Mouse (Mus musculus) small intestine, adult 2 months (tissue): ENCODE data around the gene Nadk2. TPM values are rescaled to one million over a fixed set of nuclear protein-coding genes. Genes with fewer than 3 reads are reported as not detected.

Experiments used
- H3K27ac ChIP-seq: fragments of 200-500 bp; 2 replicates; pipeline ENCODE4 v1.5.1; 2012; ENCODE audit warnings: low read depth, low read length, control low read depth, inconsistent platforms; ENCODE audit not compliant: insufficient read depth
- H3K27me3 ChIP-seq: fragments of 200-500 bp; 2 replicates; pipeline ENCODE4 v1.6.1; 2012; ENCODE audit warnings: mild to moderate bottlenecking, moderate library complexity, low read length, inconsistent platforms; ENCODE audit not compliant: control insufficient read depth, insufficient read depth
- H3K36me3 ChIP-seq: fragments of 200-500 bp; 2 replicates; pipeline ENCODE4 v1.6.1; 2012; ENCODE audit warnings: mild to moderate bottlenecking, low read length, control low read depth, inconsistent platforms; ENCODE audit not compliant: control insufficient read depth, insufficient read depth
- H3K4me1 ChIP-seq: fragments of 200-500 bp; 2 replicates; pipeline ENCODE4 v1.6.1; 2012; ENCODE audit warnings: low read length, inconsistent platforms, mixed read lengths; ENCODE audit not compliant: control insufficient read depth, insufficient read depth, insufficient read length
- H3K4me3 ChIP-seq: fragments of 200-500 bp; 2 replicates; pipeline ENCODE4 v1.5.1; 2012; ENCODE audit warnings: low read depth, mild to moderate bottlenecking, control low read depth, inconsistent platforms, low read length, moderate library complexity
- CTCF ChIP-seq: fragments of 200-500 bp; IDR thresholded peaks from 2 replicates; pipeline ENCODE4 v1.5.1; 2012; ENCODE audit warnings: low read depth, mild to moderate bottlenecking, control low read depth, inconsistent platforms, low read length, moderate library complexity, mixed read lengths; ENCODE audit not compliant: insufficient replicate concordance, insufficient read length; ENCODE audit errors: extremely low read depth
- POLR2A ChIP-seq: fragments of 200-500 bp; IDR thresholded peaks from 2 replicates; pipeline ENCODE4 v1.6.1; 2012; ENCODE audit warnings: low read depth, mild to moderate bottlenecking, control low read depth, inconsistent platforms, low read length, moderate library complexity
- WGBS: fragments of 180-500 bp; shearing (Covaris S2); methylation state at CpG from one replicate; pipeline ENCODE4 v1.1.7; 2018; 5-methylcytosine and 5-hydroxymethylcytosine counted together
- polyA plus RNA-seq: library from polyadenylated mRNA; depleted of rRNA; stranded (reverse); fragments of >200 nt; gene quantifications from 2 replicates; pipeline ENCODE4 v1.2.3, GENCODE M21; 2012

The Nadk2 gene
- polyA plus RNA-seq, 1 experiment, result 12.2 TPM

DNA sequence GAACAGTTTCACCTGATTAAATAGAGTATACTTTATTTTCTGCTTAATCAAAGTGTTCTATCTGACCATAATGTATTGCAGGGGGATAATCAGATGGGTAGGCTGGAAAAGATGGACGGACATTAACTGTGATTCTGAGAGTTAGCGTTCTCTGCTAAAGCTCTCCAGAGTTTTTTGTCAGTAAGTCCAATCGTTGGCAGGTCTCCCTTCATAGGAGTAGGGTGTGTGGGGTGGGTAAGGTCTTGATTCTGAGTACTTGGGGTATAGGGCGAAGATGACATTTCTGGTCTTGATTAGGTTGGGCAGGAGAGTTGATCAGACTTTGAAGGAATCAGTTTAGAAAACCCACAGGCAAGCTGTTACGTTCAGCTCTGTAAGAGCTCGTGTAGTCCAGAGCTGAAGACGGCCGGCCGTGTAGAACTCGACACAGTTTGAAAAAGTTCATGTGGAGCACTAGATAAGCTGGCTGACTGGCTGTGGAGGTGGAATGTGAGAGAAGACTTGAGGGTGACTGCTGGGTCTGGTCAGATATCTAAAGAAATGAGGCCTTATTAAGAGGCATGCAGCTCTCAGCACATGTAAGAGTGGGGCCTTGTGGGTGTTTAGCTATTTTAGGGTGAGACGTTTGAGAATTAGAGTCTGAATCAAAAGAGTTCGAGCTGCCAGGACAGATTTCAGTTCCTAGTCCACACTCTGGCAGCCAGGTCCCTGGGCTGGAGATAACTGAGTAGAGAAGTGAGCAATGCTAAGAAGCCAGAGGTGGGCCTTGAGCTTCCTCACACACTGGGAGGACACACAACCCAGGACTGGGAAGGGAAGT is 7.6 kb downstream of the Nadk2 start:
- peaks cover 12% of the 10 kb centered on the region; the same call in 1 of the 2 replicates for H3K4me1 ChIP-seq
- no peaks in the 10 kb centered on the region for H3K36me3 ChIP-seq
- WGBS, result 32% methylated on average over 12 of the region's 12 CpGs
- no peak overlapping the region for H3K4me3 ChIP-seq
- no peaks in the 10 kb centered on the region for H3K27me3 ChIP-seq
- TF ChIP-seq CTCF, result no peak
- TF ChIP-seq POLR2A, result no peak
- peak overlapping the region; percentile 9; the same call in 1 of the 2 replicates for H3K27ac ChIP-seq

DNA sequence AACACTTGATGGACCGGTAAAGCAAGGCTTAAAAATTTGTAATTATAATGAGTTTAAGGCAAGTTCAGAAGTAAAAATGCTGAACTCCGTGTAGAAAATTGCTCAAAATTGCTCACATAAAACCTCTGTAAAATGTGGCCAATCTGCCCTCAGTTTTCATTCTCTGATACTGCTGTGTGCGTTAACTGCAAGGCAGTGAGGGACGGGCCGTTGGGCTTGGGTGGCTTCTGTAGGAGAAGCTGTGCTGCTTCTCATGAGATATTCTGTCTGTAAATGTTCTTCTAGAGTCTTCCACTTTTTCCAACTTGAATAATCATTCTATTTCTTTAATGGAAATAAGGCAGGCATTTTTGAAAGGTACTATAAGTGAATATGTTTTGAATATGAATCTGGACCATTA is 8.6 kb downstream of the Nadk2 start:
- Histone ChIP-seq H3K4me1 (peaks cover 10% of the 10 kb centered on the region; the same call in 1 of the 2 replicates), H3K36me3 (no peaks in the 10 kb centered on the region), H3K27ac (no peak overlapping the region), H3K4me3 (no peak overlapping the region), H3K27me3 (no peaks in the 10 kb centered on the region)
- 32% methylated on average over 5 of the region's 5 CpGs for WGBS
- TF ChIP-seq CTCF (no peak), POLR2A (no peak)

DNA sequence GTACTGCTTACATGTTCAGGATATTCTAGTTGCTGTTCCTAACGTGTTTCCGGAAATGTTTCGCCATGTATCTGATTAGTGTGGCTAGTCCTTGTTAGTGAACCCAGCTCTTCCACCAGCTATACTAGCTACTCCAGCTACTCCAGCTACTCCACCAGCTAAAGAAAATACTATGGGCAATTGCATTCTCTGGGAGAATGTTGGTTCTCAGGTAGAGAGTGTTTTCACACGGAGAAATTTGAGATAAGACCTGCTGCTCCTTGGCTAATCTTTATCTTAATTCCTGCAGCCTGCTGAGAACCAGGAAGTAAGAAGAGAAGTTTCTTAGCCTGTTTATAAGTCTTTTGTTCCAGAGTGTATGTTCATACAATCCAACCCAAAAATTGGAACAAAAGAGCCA is 9.1 kb downstream of the Nadk2 start:
- Histone ChIP-seq H3K27ac (no peak overlapping the region), H3K36me3 (no peaks in the 10 kb centered on the region), H3K4me3 (no peak overlapping the region), H3K4me1 (peaks cover 8% of the 10 kb centered on the region; the same call in 1 of the 2 replicates), H3K27me3 (no peaks in the 10 kb centered on the region)
- TF ChIP-seq POLR2A, result no peak
- TF ChIP-seq CTCF, result no peak
- WGBS, result 27% methylated on average over 4 of the region's 4 CpGs

DNA sequence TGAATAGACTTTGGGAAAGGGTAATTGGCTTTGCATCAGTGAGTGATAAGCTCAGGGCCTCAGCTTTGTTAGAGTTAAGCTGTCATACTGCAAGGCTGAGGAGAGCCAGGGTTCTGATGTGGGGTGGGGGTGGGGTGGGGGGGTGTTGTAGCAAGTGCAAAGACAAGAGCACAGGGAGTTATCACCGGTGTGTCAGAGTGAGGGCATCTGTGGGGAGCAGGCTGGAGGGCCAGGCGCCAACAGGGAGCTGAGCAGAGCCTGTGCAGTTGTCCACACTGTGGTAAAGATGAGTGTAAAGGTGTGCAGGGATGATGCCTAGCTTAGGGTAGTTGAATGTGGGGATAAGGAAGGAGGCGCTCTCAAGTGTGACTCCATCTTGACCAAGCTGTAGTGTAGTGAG is 10.2 kb downstream of the Nadk2 start:
- no peaks in the 10 kb centered on the region for H3K27me3 ChIP-seq
- TF ChIP-seq POLR2A (no peak), CTCF (no peak)
- no peak overlapping the region for H3K4me3 ChIP-seq
- H3K4me1 ChIP-seq, result peaks cover 6% of the 10 kb centered on the region; the same call in 1 of the 2 replicates
- WGBS, result 73% methylated on average over 3 of the region's 3 CpGs
- no peak overlapping the region for H3K27ac ChIP-seq
- no peaks in the 10 kb centered on the region for H3K36me3 ChIP-seq

DNA sequence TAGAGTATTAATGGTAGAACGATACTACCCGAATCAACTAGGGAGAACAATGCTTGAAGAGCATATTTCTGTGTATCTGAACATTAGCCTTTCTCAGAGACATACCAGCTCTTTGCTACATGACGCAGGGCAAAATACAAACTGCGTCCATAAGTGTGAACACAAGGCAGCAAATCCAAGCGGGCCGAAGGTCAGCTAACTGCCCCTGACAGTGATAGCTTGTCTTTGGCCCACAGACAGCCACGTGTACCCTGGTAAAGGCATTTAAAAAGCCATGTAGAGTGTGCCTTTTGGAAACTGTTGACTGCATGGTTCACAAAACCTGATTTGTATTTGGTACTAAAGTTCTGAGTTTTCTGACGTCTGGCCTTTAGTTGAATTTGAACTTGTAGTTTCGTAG is 11.7 kb downstream of the Nadk2 start:
- Histone ChIP-seq H3K27ac (no peak overlapping the region), H3K27me3 (no peaks in the 10 kb centered on the region), H3K4me3 (no peak overlapping the region), H3K4me1 (peaks cover 6% of the 10 kb centered on the region; the same call in 1 of the 2 replicates), H3K36me3 (no peaks in the 10 kb centered on the region)
- WGBS, result 53% methylated on average over 9 of the region's 9 CpGs
- TF ChIP-seq POLR2A (no peak), CTCF (no peak)

DNA sequence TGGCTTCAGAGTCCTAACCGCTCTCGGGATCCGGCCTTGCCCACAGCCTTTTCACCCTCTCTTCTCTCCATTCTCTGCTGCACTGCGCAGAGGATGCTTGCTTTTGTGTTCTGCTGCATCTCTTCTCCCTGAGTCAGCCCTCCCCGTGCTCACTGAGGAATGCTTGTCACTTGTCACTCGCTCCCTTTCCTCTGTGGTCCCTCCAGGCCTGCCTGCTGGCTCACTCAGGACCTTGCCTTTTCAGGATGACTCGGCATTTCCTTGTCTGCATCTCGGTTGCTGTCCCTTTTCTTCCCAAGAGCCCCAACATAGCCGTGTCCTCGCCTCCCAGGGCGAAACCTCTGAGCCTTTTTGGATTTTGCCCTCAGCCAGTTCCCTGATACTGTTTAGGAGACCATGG is 15.8 kb downstream of the Nadk2 start:
- Histone ChIP-seq H3K4me1 (peaks cover 13% of the 10 kb centered on the region), H3K27ac (peak overlapping the region; percentile 32; the same call in 1 of the 2 replicates), H3K4me3 (no peak overlapping the region), H3K27me3 (no peaks in the 10 kb centered on the region), H3K36me3 (0 out of 2 replicates have a peak, but pooled peaks cover 2% of the 10 kb centered on the region)
- no peak for TF ChIP-seq CTCF
- TF ChIP-seq POLR2A, result no peak
- WGBS, result 61% methylated on average over 11 of the region's 11 CpGs

DNA sequence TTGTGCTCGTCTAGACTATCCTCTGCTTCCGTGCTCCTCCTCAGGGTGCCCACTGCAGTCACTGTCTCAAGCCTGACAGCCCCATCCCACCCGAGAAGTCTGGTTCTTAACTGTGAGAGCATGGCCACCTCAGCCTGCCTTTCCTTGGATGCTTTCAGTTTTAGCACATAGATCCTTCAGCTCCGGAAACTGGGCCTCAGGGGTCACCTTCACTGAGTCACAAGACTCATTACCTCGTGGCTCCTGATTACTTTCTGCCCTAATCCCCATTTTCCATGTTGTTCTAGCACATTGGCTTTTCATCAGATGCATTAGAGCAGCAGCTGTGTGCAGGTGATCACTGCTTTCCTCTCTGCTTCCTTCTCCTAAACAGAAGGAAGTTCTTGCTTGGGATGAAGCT is 16.4 kb downstream of the Nadk2 start:
- Histone ChIP-seq H3K4me1 (peaks cover 13% of the 10 kb centered on the region), H3K27ac (no peak overlapping the region; the same call in 1 of the 2 replicates), H3K27me3 (no peaks in the 10 kb centered on the region), H3K36me3 (0 out of 2 replicates have a peak, but pooled peaks cover 2% of the 10 kb centered on the region), H3K4me3 (no peak overlapping the region)
- WGBS, result 64% methylated on average over 5 of the region's 5 CpGs
- TF ChIP-seq POLR2A, result no peak
- TF ChIP-seq CTCF, result no peak
